Mouse (Mus musculus) cortical plate, adult 2 months (tissue): ENCODE measurements at regions not wholly inside any gene's neighbourhood (a gene's known extent, or its start where the extent isn't known, plus 50 kb on each side); places are given as distances from the start of the nearest gene placed in this dataset.

Source experiments
- CTCF ChIP-seq: fragments of 200-500 bp; IDR thresholded peaks from 2 replicates; pipeline ENCODE4 v1.5.1; 2011; ENCODE audit warnings: mild to moderate bottlenecking, control low read depth, low read length; ENCODE audit not compliant: insufficient read depth; ENCODE audit errors: extremely low read depth
- POLR2A ChIP-seq: fragments of 200-500 bp; IDR thresholded peaks from 2 replicates; pipeline ENCODE4 v1.6.1; 2011; ENCODE audit warnings: mild to moderate bottlenecking, low read length, control low read depth; ENCODE audit not compliant: insufficient read depth; ENCODE audit errors: extremely low read depth

DNA sequence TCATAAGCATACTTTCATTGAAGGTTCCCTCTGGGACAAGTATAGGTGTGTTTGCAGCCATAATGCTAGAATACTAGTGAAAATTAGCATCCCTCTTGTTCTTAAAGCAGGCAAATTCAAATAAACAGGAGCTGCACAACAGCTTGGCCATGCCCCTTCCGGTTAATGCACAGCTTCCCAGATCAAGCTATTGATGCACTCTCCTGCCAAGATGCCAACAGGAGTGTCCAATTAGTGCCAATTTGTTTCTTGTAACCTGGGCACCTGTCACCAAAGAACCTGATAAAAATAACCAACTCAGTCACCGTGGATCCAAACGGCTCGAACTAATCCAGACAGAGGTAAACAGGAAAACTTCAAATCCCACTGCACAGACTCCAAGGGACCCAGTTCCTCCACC is 138.6 kb upstream of the Smarca2 start:
- TF ChIP-seq CTCF (no peak), POLR2A (no peak)
